Mouse (Mus musculus): ENCODE results near the gene Esrrg.

- no peak for TF ChIP-seq CTCF (IDR thresholded peaks at IDR 0.05; ENCODE audit: borderline replicate concordance, insufficient read depth, low read length)
- no peak for TF ChIP-seq POLR2A (IDR thresholded peaks at IDR 0.05; ENCODE audit: low read depth, low read length)
Measured at GRCm38 (mm10) chr1:187651688-187652241, 43.2 kb downstream of the Esrrg start.

All from embryonic fibroblast, embryonic 13.5 days (primary cell).